Mouse (Mus musculus): ENCODE data around the gene Wdr92. TPM values are rescaled to one million over a fixed set of nuclear protein-coding genes. Genes with fewer than 3 reads are reported as not detected.
"Not testable (repeated sequence)": the region's sequence is repeated elsewhere in the genome, so short reads cannot be mapped to it uniquely, and the experiment has no call there.

Wdr92 gene
- total RNA-seq, 2 experiments from 2014 or later, result 5.9 to 10.3 TPM

DNA sequence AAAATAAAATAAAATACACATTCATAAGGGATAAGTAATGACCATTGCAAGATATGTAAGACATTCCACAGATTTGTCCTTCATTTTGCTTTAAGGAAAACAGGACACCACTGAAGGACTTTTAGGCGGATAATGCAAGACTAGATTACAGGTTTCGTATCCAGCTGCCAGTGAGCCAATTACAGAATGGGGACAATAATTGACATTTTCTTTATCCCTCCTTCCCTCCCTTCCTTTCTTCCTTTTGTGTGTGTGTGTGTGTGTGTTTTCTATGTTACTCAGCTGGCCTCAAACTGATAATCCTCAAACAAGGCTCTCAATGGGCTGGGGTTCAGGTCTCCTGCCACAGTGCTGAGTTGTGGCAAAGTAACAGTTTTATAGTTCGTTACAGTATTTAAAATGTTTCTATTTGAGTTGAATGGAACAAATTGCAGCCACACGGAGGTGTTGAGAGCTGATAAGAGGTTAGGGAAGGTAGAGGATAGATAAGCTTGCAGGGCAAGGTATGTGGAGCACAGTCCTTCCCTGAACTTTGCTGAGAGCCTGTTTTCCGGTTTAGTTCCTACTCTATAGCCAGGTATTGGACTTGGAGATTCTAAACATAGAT lies 31.1 kb downstream of the Wdr92 start:
- Histone ChIP-seq H3K27ac (no peak overlapping the region), H3K4me3 (peak overlapping the region; percentile 85)
- no peak for TF ChIP-seq CTCF (IDR thresholded peaks at IDR 0.05)
- intact Hi-C loops (cut with DNase I), result loop anchor here (5.0 kb wide), 1 partner anchor 246 kb away; no protein-coding TSS in a partner anchor
- no peak for DNase-seq

DNA sequence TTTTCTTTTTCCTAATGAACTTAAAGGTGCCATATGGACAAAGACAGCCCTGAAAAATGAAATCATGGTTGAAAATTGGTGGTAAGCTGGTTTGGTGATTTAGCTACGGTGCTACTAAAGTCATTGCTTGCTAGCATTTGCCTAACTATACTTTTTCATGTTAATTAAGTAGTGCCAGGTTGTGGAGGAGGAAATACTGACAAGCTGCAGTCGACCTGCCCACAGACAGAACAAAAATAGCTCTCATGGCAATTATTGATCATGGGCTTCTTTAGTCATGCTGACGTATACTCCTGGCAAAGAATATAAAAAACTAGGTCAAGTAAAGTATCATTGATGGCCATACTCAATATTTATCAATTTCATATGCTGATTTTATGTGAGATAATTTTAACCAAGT lies 33.6 kb downstream of the Wdr92 start:
- Histone ChIP-seq H3K27ac (no peak overlapping the region), H3K4me3 (no peak overlapping the region)
- no peak for TF ChIP-seq CTCF (IDR thresholded peaks at IDR 0.05)
- intact Hi-C loops (cut with DNase I), result no loop called here
- no peak for DNase-seq

DNA sequence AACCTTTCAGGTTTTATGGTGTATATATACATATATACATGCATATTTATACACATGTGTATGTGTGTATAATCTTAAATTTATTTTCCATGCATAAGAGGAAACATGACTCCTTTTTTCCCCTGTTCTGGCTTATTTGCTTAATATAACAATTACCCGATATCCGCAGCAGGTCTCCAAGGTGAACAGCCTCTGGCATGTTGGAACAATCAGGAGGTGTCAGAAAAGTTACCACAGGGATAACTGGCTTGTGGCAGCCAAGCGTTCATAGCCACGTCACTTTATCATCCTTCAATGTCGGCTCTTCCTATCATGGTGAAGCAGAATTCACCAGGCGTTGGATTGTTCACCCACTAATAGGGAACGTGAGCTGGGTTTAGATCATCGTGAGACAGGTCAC lies 39.2 kb downstream of the Wdr92 start:
- H3K4me3 ChIP-seq, result no peak overlapping the region
- intact Hi-C loops (cut with DNase I), result no loop called here
- TF ChIP-seq CTCF (IDR thresholded peaks at IDR 0.05), result no peak
- no peak overlapping the region for H3K27ac ChIP-seq
- DNase-seq, result no peak

DNA sequence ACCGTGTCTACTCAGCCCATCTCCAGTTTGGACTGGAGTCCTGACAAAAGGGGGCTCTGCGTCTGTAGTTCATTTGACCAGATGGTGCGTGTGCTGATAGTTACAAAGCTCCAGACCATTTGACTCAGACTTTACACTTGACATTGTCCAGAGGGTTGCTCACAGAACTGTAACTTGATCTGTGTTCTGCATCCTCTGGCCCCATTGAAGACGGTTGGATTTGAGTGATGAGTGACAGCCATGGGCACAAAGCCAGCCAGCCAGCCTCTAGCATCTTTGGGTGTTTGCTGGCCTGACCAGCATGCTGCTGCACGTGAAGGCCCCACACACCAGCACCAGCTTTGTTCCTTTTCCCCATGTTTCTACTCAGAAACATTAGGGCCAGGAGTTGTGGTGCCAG lies 50.9 kb downstream of the Wdr92 start:
- no peak overlapping the region for H3K4me3 ChIP-seq
- DNase-seq, result no peak
- no peak overlapping the region for H3K27ac ChIP-seq
- TF ChIP-seq CTCF (IDR thresholded peaks at IDR 0.05), result no peak
- intact Hi-C loops (cut with DNase I), result no loop called here

DNA sequence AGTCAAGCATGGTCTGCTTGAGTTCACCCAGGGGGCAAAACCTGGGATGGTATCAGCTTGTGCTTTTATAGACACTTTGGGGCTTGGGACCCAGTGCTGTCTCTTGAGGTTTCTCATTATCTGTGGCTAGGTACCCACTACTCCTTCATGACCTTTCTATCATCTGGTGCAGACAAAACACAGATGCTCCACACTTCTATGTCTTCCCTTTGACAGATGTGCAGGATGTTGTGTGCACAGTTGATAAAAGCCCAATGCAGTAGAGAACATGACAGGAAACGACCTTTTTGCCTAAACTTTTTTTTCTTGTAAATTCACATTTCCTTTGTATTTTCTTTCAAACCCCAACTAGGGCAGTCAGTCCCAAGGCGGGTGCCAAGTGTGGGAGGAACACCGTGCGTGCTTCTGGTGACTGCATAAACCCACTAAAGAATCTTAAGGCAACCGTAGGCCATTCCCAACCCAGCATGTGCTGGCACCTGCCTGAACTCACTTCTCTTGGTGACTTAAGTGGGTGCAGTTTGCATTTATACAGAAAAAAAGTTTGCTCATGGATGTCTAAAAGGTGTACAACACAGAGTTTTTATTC lies 54.6 kb downstream of the Wdr92 start:
- no peak for DNase-seq
- intact Hi-C loops (cut with DNase I), result no loop called here
- Histone ChIP-seq H3K27ac (no peak overlapping the region), H3K4me3 (no peak overlapping the region)
- TF ChIP-seq CTCF (IDR thresholded peaks at IDR 0.05), result no peak

DNA sequence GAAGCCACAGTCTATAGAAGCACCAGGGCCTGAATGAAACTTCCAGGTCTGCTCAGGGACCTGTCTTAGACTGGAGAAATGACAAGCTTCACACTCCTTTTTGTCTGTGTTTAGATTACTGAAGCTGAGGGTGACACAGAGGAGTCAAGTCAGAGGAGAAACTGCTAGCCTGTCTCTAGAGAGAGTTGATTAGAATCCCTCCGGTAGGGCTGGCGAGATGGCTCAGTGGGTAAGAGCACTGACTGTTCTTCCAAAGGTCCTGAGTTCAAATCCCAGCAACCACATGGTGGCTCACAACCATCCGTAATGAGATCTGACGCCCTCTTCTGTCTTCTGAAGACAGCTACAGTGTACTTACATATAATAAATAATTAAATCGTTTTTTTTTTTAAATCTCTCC lies 56.7 kb downstream of the Wdr92 start:
- H3K27ac ChIP-seq; DNase-seq; H3K4me3 ChIP-seq; intact Hi-C loops (cut with DNase I): not testable (repeated sequence)

DNA sequence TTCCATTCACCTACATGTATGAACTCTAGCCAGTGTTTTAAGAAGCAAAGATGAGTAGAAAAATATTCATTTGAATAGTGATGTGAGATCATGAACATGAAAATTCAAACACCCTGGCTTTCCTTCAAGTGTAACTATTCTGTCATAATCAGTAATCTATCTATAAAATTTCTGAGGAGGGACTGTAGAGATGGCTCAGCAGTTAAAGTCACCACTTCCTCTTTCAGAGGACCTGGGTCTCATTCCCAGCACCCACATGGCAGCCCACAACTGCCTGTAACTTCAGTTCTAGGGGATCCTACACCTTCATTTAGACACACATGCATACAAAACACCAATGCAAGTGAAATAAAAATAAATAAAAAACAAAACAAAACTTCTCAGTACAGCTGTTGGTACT lies 66.8 kb downstream of the Wdr92 start:
- no peak for DNase-seq
- TF ChIP-seq CTCF (IDR thresholded peaks at IDR 0.05), result no peak
- Histone ChIP-seq H3K27ac (no peak overlapping the region), H3K4me3 (no peak overlapping the region)
- intact Hi-C loops (cut with DNase I), result no loop called here

DNA sequence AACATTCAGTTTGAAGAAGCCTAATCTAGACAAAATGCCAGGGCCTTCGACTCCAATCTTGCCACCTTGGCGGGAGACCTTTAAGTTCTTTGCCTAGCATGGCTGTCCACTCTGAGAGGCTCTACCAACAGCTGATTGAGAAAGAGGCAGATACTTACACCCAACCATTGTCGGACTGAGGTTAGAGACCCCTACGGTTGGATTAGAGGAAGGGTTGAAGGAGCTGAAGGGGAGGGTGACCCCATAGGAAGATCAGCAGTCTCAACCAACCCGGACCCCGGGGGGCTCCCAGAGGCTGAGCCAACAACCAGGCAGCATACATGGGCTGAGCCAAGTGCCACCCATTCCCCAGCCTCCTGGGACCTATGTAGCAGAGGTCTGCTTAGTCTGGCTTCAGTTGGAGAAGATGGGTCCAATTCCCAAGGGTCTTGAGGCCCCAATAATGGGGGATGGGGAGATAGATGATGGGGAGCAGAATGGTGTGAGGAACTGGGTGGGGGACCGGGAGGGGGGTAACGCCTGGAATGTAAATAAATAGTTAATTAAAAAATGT lies 75.0 kb downstream of the Wdr92 start:
- H3K4me3 ChIP-seq, result peak overlapping the region; percentile 94
- peak overlapping the region; percentile 97 for H3K27ac ChIP-seq
- intact Hi-C loops (cut with DNase I), result loop anchor here (5.0 kb wide), 1 partner anchor 100 kb away; the partner anchor contains the start of gene Ppp3r1
- TF ChIP-seq CTCF (IDR thresholded peaks at IDR 0.05), result no peak
- DNase-seq, result peak; percentile 22

DNA sequence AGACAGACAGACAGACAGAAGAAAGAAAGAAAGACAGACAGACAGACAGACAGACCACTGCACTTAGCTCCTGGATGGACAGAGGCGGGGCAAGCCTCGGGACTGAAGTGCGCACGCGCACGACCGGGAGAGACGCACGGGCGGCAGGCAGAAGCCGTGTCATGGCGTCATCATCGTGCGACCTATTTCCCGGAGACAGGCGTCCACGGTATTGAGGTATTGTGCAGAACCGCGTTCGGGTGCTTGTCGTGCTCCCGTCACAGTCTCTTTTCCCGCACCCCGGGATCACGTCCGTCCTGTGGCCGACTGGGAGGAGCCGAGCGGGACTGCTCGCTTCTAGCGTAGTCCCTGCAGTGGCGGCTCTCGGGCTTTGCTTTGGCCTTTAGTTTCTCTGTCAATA lies 75.5 kb downstream of the Wdr92 start, which contains the start of gene C1d:
TSS of gene C1d (plus strand) at position 137 of the 400 bp plus-strand sequence.
- H3K4me3 ChIP-seq, result peak within 1 kb of the TSS; percentile 94
- H3K27ac ChIP-seq, result peak within 1 kb of the TSS; percentile 97
- intact Hi-C loops (cut with DNase I), result loop anchor here (5.0 kb wide), 1 partner anchor 100 kb away; the partner anchor contains the start of gene Ppp3r1
- TF ChIP-seq CTCF (IDR thresholded peaks at IDR 0.05), result no peak
- peak; percentile 98 for DNase-seq

DNA sequence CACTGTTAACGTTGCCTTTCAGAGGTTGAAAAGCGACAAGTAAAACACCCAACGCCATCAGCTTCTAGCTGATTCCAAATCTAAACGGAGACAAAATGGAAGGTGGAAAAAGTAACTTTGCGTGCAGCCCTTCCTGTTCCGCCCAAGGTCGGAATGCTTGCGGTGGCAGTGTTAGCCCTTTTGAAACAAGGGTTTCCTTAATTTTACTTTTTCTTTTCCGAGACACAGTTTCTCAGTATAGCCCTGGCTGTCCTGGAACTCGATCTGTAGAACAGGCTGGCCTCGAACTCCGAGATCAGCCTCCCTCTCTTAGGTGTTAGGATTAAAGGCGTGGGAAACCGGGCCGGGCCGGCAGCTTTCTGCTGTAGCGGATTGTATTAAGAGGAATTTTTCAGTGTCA lies 76.0 kb downstream of the Wdr92 start:
- peak; percentile 36 for DNase-seq
- no peak for TF ChIP-seq CTCF (IDR thresholded peaks at IDR 0.05)
- intact Hi-C loops (cut with DNase I), result loop anchor here (5.0 kb wide), 1 partner anchor 101 kb away; the partner anchor contains the start of gene Ppp3r1
- Histone ChIP-seq H3K27ac (peak overlapping the region; percentile 97), H3K4me3 (peak overlapping the region; percentile 94)

DNA sequence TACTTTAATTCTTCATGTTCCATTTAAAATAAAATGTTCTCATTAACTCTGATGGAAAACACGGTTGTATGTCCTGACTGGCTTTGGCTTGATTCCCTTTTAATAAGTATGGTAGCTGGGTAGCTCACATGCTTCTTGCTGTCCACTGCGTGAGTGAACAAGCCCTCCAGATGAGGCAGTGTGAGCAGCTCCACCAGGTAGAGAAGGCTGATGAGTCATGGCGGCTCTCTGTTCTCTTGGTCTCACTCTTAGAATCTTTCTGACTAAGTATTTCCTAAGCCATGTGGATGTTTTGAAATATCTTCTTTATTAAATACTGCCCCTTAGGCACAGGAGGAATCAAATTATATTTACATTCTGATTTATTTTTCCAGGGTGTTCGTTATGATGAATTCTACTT lies 85.3 kb downstream of the Wdr92 start:
- DNase-seq, result no peak
- no peak for TF ChIP-seq CTCF (IDR thresholded peaks at IDR 0.05)

DNA sequence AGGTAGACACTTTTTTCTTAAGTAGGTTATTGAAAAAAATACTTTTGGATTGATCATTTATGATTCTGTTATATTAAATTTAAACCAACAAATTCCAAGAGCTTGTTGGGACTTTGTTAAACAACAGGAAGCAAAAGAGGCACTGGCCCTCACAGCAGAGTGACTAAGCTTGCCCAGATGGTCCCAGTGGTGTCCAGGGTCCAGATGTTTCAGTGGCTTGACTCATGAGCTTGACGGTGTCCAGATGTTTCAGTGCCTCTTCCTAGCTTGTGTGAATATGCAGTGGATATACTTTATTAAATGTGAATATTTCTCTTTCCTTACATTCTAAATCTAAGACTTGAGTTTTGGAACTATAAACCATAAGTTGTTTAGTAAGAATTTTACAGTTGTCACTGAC lies 86.9 kb downstream of the Wdr92 start:
- H3K4me3 ChIP-seq, result no peak overlapping the region

More for the DNA sequence above, 85.3 kb downstream of the Wdr92 start:
- Histone ChIP-seq H3K4me3 (no peak overlapping the region), H3K27ac (no peak overlapping the region)
- intact Hi-C loops (cut with DNase I), result no loop called here

DNA sequence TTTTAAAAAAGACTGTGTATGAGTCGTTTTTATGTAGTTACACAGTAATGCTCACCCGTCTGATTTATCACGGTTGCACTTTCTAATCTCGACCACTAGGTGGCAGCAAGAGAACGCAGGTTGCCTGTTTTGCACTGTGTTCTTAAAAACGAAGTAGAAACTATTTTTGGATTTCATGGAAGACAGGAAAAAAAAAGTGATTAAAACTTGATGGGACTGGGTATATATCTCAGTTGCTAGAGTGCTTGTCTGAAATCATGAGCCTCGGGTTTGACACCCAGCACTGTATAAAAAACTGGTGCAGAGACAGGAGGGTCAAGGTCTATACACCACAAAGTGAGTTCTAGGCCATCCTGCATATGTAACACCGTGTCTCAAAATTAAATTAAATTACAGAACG lies 98.1 kb downstream of the Wdr92 start:
- intact Hi-C loops (cut with DNase I), result loop anchor here (5.0 kb wide), 1 partner anchor 1742 kb away; no protein-coding TSS in a partner anchor
- peak; percentile 81 for TF ChIP-seq CTCF (IDR thresholded peaks at IDR 0.05)
- Histone ChIP-seq H3K27ac (no peak overlapping the region), H3K4me3 (no peak overlapping the region)
- peak; percentile 21 for DNase-seq

More for the DNA sequence above, 86.9 kb downstream of the Wdr92 start:
- DNase-seq, result peak; percentile 41
- no peak for TF ChIP-seq CTCF (IDR thresholded peaks at IDR 0.05)
- H3K27ac ChIP-seq, result no peak overlapping the region
- intact Hi-C loops (cut with DNase I), result no loop called here

Other genes starting within 250 kb of the Wdr92 start
- under 1 TPM in 1 of 2 experiments, not detected in 1; 0.31 TPM for gene Fbxo48, start 230.7 kb upstream of the Wdr92 start, total RNA-seq (2021)
- gene Cnrip1, start 130.5 kb upstream of the Wdr92 start, total RNA-seq (2021), result 1 to 10 TPM; 2.3 to 2.6 TPM
- gene Plek, start 129.7 kb upstream of the Wdr92 start, total RNA-seq (2021), result under 1 TPM; 0.84 to 0.99 TPM
- 100 to 1,000 TPM; 123 to 135 TPM for gene Ppp3r1, start 22.8 kb upstream of the Wdr92 start, total RNA-seq (2021)
- 10 to 100 TPM; 47.6 to 55.4 TPM for gene Pno1, start 29.5 kb downstream of the Wdr92 start, total RNA-seq (2021)
- gene C1d, start 75.5 kb downstream of the Wdr92 start, total RNA-seq (2021), result 10 to 100 TPM; 33.7 to 36.0 TPM